Mouse (Mus musculus) thymus, adult 2 months (tissue): ENCODE measurements around the gene Zbtb49. TPM values are rescaled to one million over a fixed set of nuclear protein-coding genes. Genes with fewer than 3 reads are reported as not detected.

Experiments used
- DNase-seq: peaks from one replicate; pipeline ENCODE4 v3.0.0; 2021
- H3K27ac ChIP-seq: fragments of 200-500 bp; 2 replicates; pipeline ENCODE4 v1.5.1; 2012; ENCODE audit warnings: low read length, control low read depth; ENCODE audit not compliant: control insufficient read depth, insufficient read depth
- H3K27me3 ChIP-seq: fragments of 200-500 bp; 2 replicates; pipeline ENCODE4 v1.6.1; 2012; ENCODE audit warnings: mild to moderate bottlenecking, low read length, moderate library complexity, mixed read lengths; ENCODE audit not compliant: control insufficient read depth, insufficient read depth
- H3K36me3 ChIP-seq: fragments of 200-500 bp; 2 replicates; pipeline ENCODE4 v1.6.1; 2012; ENCODE audit warnings: mild to moderate bottlenecking, low read length, moderate library complexity; ENCODE audit not compliant: control insufficient read depth, insufficient read depth
- H3K4me1 ChIP-seq: fragments of 200-500 bp; replicated peaks from 2 replicates; pipeline ENCODE4 v1.6.1; 2012; ENCODE audit warnings: low read length; ENCODE audit not compliant: control insufficient read depth, insufficient read depth
- H3K4me3 ChIP-seq: fragments of 200-500 bp; 2 replicates; pipeline ENCODE4 v1.5.1; 2012; ENCODE audit warnings: mild to moderate bottlenecking, low read length, control low read depth, moderate library complexity; ENCODE audit not compliant: control insufficient read depth, insufficient read depth
- CTCF ChIP-seq: fragments of 200-500 bp; IDR thresholded peaks from 2 replicates; pipeline ENCODE4 v1.5.1; 2012; ENCODE audit warnings: mild to moderate bottlenecking, control low read depth, low read length, moderate library complexity, borderline replicate concordance; ENCODE audit not compliant: control insufficient read depth, poor library complexity, insufficient read depth; ENCODE audit errors: extremely low read depth
- POLR2A ChIP-seq: fragments of 200-500 bp; IDR thresholded peaks from 2 replicates; pipeline ENCODE4 v1.6.1; 2012; ENCODE audit warnings: mild to moderate bottlenecking, low read length, control low read depth, moderate library complexity; ENCODE audit not compliant: control insufficient read depth, poor library complexity, insufficient read depth; ENCODE audit errors: extremely low read depth
- WGBS: fragments of 180-500 bp; shearing (Covaris S2); methylation state at CpG from one replicate; pipeline ENCODE4 v1.1.7; 2018; 5-methylcytosine and 5-hydroxymethylcytosine counted together
- polyA plus RNA-seq: library from polyadenylated mRNA; depleted of rRNA; stranded (reverse); fragments of >200 nt; gene quantifications from 2 replicates; pipeline ENCODE4 v1.2.3, GENCODE M21; 2012

The Zbtb49 gene
- polyA plus RNA-seq, 1 experiment, result 38.9 TPM

GRCm38 (mm10) chr5:38213009-38213408, 7.2 kb downstream of the Zbtb49 start:
- no peaks in the 10 kb centered on the region for H3K27me3 ChIP-seq
- H3K27ac ChIP-seq, result no peak overlapping the region
- peaks cover 10% of the 10 kb centered on the region; the same call in 1 of the 2 replicates for H3K36me3 ChIP-seq
- no peak overlapping the region for H3K4me3 ChIP-seq
- DNase-seq, result no peak
- H3K4me1 ChIP-seq, result no peaks in the 10 kb centered on the region
- WGBS, result 97% methylated on average over 6 of the region's 6 CpGs
- TF ChIP-seq POLR2A (no peak), CTCF (no peak)

- no peak overlapping the region for H3K27ac ChIP-seq
- H3K36me3 ChIP-seq, result peaks cover 10% of the 10 kb centered on the region; the same call in 1 of the 2 replicates
- H3K4me3 ChIP-seq, result no peak overlapping the region
- DNase-seq, result no peak
- TF ChIP-seq CTCF (no peak), POLR2A (no peak)
- no peaks in the 10 kb centered on the region for H3K4me1 ChIP-seq
- 57% methylated on average over 8 of the region's 8 CpGs for WGBS
- no peaks in the 10 kb centered on the region for H3K27me3 ChIP-seq
Measured at GRCm38 (mm10) chr5:38211691-38212090, 8.6 kb downstream of the Zbtb49 start.

- Histone ChIP-seq H3K4me1 (no peaks in the 10 kb centered on the region), H3K27me3 (no peaks in the 10 kb centered on the region), H3K27ac (no peak overlapping the region), H3K4me3 (no peak overlapping the region), H3K36me3 (peaks cover 13% of the 10 kb centered on the region; the same call in 1 of the 2 replicates)
- no peak for DNase-seq
- 87% methylated on average over 8 of the region's 8 CpGs for WGBS
- no peak for TF ChIP-seq POLR2A
- no peak for TF ChIP-seq CTCF
Measured at GRCm38 (mm10) chr5:38208985-38209384, 11.3 kb downstream of the Zbtb49 start.

GRCm38 (mm10) chr5:38205303-38205726, 14.9 kb downstream of the Zbtb49 start:
- TF ChIP-seq CTCF, result no peak
- no peak for TF ChIP-seq POLR2A
- DNase-seq, result no peak
- Histone ChIP-seq H3K27ac (no peak overlapping the region), H3K36me3 (peaks cover 15% of the 10 kb centered on the region), H3K27me3 (no peaks in the 10 kb centered on the region), H3K4me1 (no peaks in the 10 kb centered on the region), H3K4me3 (no peak overlapping the region)
- WGBS, result 92% methylated on average over 7 of the region's 7 CpGs

- H3K27me3 ChIP-seq, result no peaks in the 10 kb centered on the region
- TF ChIP-seq POLR2A (no peak), CTCF (no peak)
- H3K4me3 ChIP-seq, result no peak overlapping the region
- no peak for DNase-seq
- no peaks in the 10 kb centered on the region for H3K4me1 ChIP-seq
- H3K36me3 ChIP-seq, result peaks cover 12% of the 10 kb centered on the region
- 100% methylated on average over 2 of the region's 2 CpGs for WGBS
- no peak overlapping the region for H3K27ac ChIP-seq
Measured at GRCm38 (mm10) chr5:38199686-38200085, 20.6 kb downstream of the Zbtb49 start.

GRCm38 (mm10) chr5:38197482-38197823, 22.8 kb downstream of the Zbtb49 start:
- H3K36me3 ChIP-seq, result peaks cover 6% of the 10 kb centered on the region; the same call in 1 of the 2 replicates
- TF ChIP-seq CTCF, result peak; percentile 83
- no peak for TF ChIP-seq POLR2A
- no peaks in the 10 kb centered on the region for H3K27me3 ChIP-seq
- WGBS, result 33% methylated on average over 7 of the region's 7 CpGs
- no peak overlapping the region for H3K27ac ChIP-seq
- H3K4me3 ChIP-seq, result no peak overlapping the region
- no peaks in the 10 kb centered on the region for H3K4me1 ChIP-seq
- DNase-seq, result peak; percentile 76

GRCm38 (mm10) chr5:38196821-38197481, 23.3 kb downstream of the Zbtb49 start:
- peaks cover 6% of the 10 kb centered on the region; the same call in 1 of the 2 replicates for H3K36me3 ChIP-seq
- no peaks in the 10 kb centered on the region for H3K27me3 ChIP-seq
- TF ChIP-seq POLR2A (no peak), CTCF (no peak)
- no peak for DNase-seq
- H3K27ac ChIP-seq, result no peak overlapping the region
- H3K4me3 ChIP-seq, result no peak overlapping the region
- H3K4me1 ChIP-seq, result no peaks in the 10 kb centered on the region
- WGBS, result 85% methylated on average over 5 of the region's 5 CpGs
